Mouse (Mus musculus) C2C12 (cell line): ENCODE data around the gene Hoxb4.

ENCODE experiments used
- CEBPB ChIP-seq: IDR thresholded peaks from one replicate; pipeline ENCODE4 v1.6.1; 2011; ENCODE audit warnings: low read depth, mild to moderate bottlenecking, control low read depth, moderate library complexity
- CTCF ChIP-seq: IDR thresholded peaks from one replicate; pipeline ENCODE4 v1.5.1; 2011; ENCODE audit not compliant: control insufficient read depth, insufficient read depth, insufficient read length
- MAX ChIP-seq: IDR thresholded peaks from one replicate; pipeline ENCODE4 v1.6.1; 2011; ENCODE audit warnings: mild to moderate bottlenecking, control low read depth
- MYOD1 ChIP-seq: IDR thresholded peaks from one replicate; pipeline ENCODE4 v1.6.1; 2011; ENCODE audit warnings: low read depth; ENCODE audit not compliant: control insufficient read depth, insufficient read length
- MYOG ChIP-seq: IDR thresholded peaks from one replicate; pipeline ENCODE4 v1.6.1; 2011; ENCODE audit not compliant: control insufficient read depth, insufficient read length; ENCODE audit errors: extremely low read depth
- USF1 ChIP-seq: IDR thresholded peaks from one replicate; pipeline ENCODE4 v1.6.1; 2011; ENCODE audit warnings: low read depth, mild to moderate bottlenecking, control low read depth, moderate library complexity

GRCm38 (mm10) chr11:96327122-96327521 is 9.1 kb downstream of the Hoxb4 start:
- TF ChIP-seq CTCF (no peak), CEBPB (no peak), MAX (no peak), USF1 (no peak), MYOD1 (no peak), MYOG (no peak)
